Mouse (Mus musculus): ENCODE measurements at regions not wholly inside any gene's neighbourhood (a gene's known extent, or its start where the extent isn't known, plus 50 kb on each side); places are given as distances from the start of the nearest gene placed in this dataset.
"Not testable (repeated sequence)": the region's sequence is repeated elsewhere in the genome, so short reads cannot be mapped to it uniquely, and the experiment has no call there.

- DNase-seq, result not testable (repeated sequence)
Observed at GRCm38 (mm10) chr7:29639591-29639990, 87.2 kb downstream of the Catsperg2 start.

- DNase-seq, result peak; percentile 10
Observed at GRCm38 (mm10) chr7:29602356-29602755, 83.9 kb upstream of the Sipa1l3 start.

- DNase-seq, result no peak
Observed at GRCm38 (mm10) chr7:29601337-29601736, 82.9 kb upstream of the Sipa1l3 start.

- DNase-seq, result peak; percentile 57
Observed at GRCm38 (mm10) chr7:29597291-29597690, 78.8 kb upstream of the Sipa1l3 start.

GRCm38 (mm10) chr7:29578128-29578527 is 59.7 kb upstream of the Sipa1l3 start:
- DNase-seq, result no peak

- DNase-seq, result no peak
Observed at GRCm38 (mm10) chr7:29575606-29576005, 57.2 kb upstream of the Sipa1l3 start.
